Mouse (Mus musculus): Measurements from ENCODE around the gene 1700011L22Rik. TPM values are rescaled to one million over a fixed set of nuclear protein-coding genes. Genes with fewer than 3 reads are reported as not detected.

The 1700011L22Rik gene
- polyA plus RNA-seq, 1 experiment from 2014 or later: not detected

- no peak for ATAC-seq (ENCODE audit: insufficient number of reproducible peaks, insufficient read depth, low FRiP score, low read depth)
- H3K27ac ChIP-seq (ENCODE audit: low read length): no peak overlapping the region
- no peaks in the 10 kb centered on the region for H3K4me1 ChIP-seq (ENCODE audit: control insufficient read depth, insufficient read depth, low read length)
- no peaks in the 10 kb centered on the region for H3K27me3 ChIP-seq (ENCODE audit: control insufficient read depth, insufficient read depth, low read length)
- H3K4me3 ChIP-seq (ENCODE audit: low read depth, low read length): no peak overlapping the region
- 0 out of 2 replicates have a peak, but pooled peaks cover under 1% of the 10 kb centered on the region for H3K36me3 ChIP-seq (ENCODE audit: control insufficient read depth, insufficient read depth, low read length)
- no peak overlapping the region for H3K4me2 ChIP-seq (replicated peaks; ENCODE audit: low read depth, low read length)
- H3K9ac ChIP-seq (replicated peaks; ENCODE audit: low read depth, low read length): no peak overlapping the region
- WGBS: 88% methylated on average over 5 of the region's 5 CpGs
- H3K9me3 ChIP-seq (ENCODE audit: control insufficient read depth, low read depth, low read length): 0 out of 2 replicates have a peak, but pooled peaks cover 3% of the 10 kb centered on the region
Observed at GRCm38 (mm10) chr8:79261920-79262319, 13.6 kb upstream of the 1700011L22Rik start.

GRCm38 (mm10) chr8:79256076-79256705 lies 7.8 kb upstream of the 1700011L22Rik start:
- Histone ChIP-seq H3K4me1 (ENCODE audit: control insufficient read depth, insufficient read depth, low read length) (no peaks in the 10 kb centered on the region), H3K27ac (ENCODE audit: low read length) (no peak overlapping the region), H3K4me2 (replicated peaks; ENCODE audit: low read depth, low read length) (no peak overlapping the region), H3K9ac (replicated peaks; ENCODE audit: low read depth, low read length) (no peak overlapping the region), H3K9me3 (ENCODE audit: control insufficient read depth, low read depth, low read length) (no peaks in the 10 kb centered on the region), H3K27me3 (ENCODE audit: control insufficient read depth, insufficient read depth, low read length) (no peaks in the 10 kb centered on the region), H3K4me3 (ENCODE audit: low read depth, low read length) (no peak overlapping the region), H3K36me3 (ENCODE audit: control insufficient read depth, insufficient read depth, low read length) (no peaks in the 10 kb centered on the region)
- 62% methylated on average over 8 of the region's 8 CpGs for WGBS
- no peak for ATAC-seq (ENCODE audit: insufficient number of reproducible peaks, insufficient read depth, low FRiP score, low read depth)

GRCm38 (mm10) chr8:79253742-79254141 lies 5.4 kb upstream of the 1700011L22Rik start:
- ATAC-seq (ENCODE audit: insufficient number of reproducible peaks, insufficient read depth, low FRiP score, low read depth): no peak
- Histone ChIP-seq H3K4me3 (ENCODE audit: low read depth, low read length) (no peak overlapping the region), H3K9ac (replicated peaks; ENCODE audit: low read depth, low read length) (no peak overlapping the region), H3K9me3 (ENCODE audit: control insufficient read depth, low read depth, low read length) (no peaks in the 10 kb centered on the region), H3K4me1 (ENCODE audit: control insufficient read depth, insufficient read depth, low read length) (no peaks in the 10 kb centered on the region), H3K27me3 (ENCODE audit: control insufficient read depth, insufficient read depth, low read length) (no peaks in the 10 kb centered on the region), H3K36me3 (ENCODE audit: control insufficient read depth, insufficient read depth, low read length) (no peaks in the 10 kb centered on the region), H3K27ac (ENCODE audit: low read length) (no peak overlapping the region), H3K4me2 (replicated peaks; ENCODE audit: low read depth, low read length) (no peak overlapping the region)
- 90% methylated on average over 6 of the region's 6 CpGs for WGBS

GRCm38 (mm10) chr8:79243422-79243821 lies 4.9 kb downstream of the 1700011L22Rik start:
- WGBS: 67% methylated on average over 2 of the region's 2 CpGs
- H3K9me3 ChIP-seq (ENCODE audit: control insufficient read depth, low read depth, low read length): no peaks in the 10 kb centered on the region
- no peak overlapping the region for H3K27ac ChIP-seq (ENCODE audit: low read length)
- H3K27me3 ChIP-seq (ENCODE audit: control insufficient read depth, insufficient read depth, low read length): no peaks in the 10 kb centered on the region
- no peak overlapping the region for H3K4me2 ChIP-seq (replicated peaks; ENCODE audit: low read depth, low read length)
- no peak overlapping the region for H3K4me3 ChIP-seq (ENCODE audit: low read depth, low read length)
- no peak for ATAC-seq (ENCODE audit: insufficient number of reproducible peaks, insufficient read depth, low FRiP score, low read depth)
- H3K36me3 ChIP-seq (ENCODE audit: control insufficient read depth, insufficient read depth, low read length): no peaks in the 10 kb centered on the region
- H3K4me1 ChIP-seq (ENCODE audit: control insufficient read depth, insufficient read depth, low read length): no peaks in the 10 kb centered on the region
- H3K9ac ChIP-seq (replicated peaks; ENCODE audit: low read depth, low read length): no peak overlapping the region

GRCm38 (mm10) chr8:79239996-79240395 lies 8.4 kb downstream of the 1700011L22Rik start:
- Histone ChIP-seq H3K36me3 (ENCODE audit: control insufficient read depth, insufficient read depth, low read length) (no peaks in the 10 kb centered on the region), H3K4me3 (ENCODE audit: low read depth, low read length) (no peak overlapping the region), H3K9me3 (ENCODE audit: control insufficient read depth, low read depth, low read length) (no peaks in the 10 kb centered on the region), H3K4me2 (replicated peaks; ENCODE audit: low read depth, low read length) (no peak overlapping the region), H3K27ac (ENCODE audit: low read length) (no peak overlapping the region), H3K27me3 (ENCODE audit: control insufficient read depth, insufficient read depth, low read length) (no peaks in the 10 kb centered on the region), H3K4me1 (ENCODE audit: control insufficient read depth, insufficient read depth, low read length) (no peaks in the 10 kb centered on the region), H3K9ac (replicated peaks; ENCODE audit: low read depth, low read length) (no peak overlapping the region)
- WGBS: 78% methylated on average over 7 of the region's 7 CpGs
- ATAC-seq (ENCODE audit: insufficient number of reproducible peaks, insufficient read depth, low FRiP score, low read depth): no peak

- H3K27me3 ChIP-seq (ENCODE audit: control insufficient read depth, insufficient read depth, low read length): no peaks in the 10 kb centered on the region
- H3K27ac ChIP-seq (ENCODE audit: low read length): no peak overlapping the region
- H3K4me2 ChIP-seq (replicated peaks; ENCODE audit: low read depth, low read length): no peak overlapping the region
- WGBS: 63% methylated on average over 3 of the region's 3 CpGs
- H3K36me3 ChIP-seq (ENCODE audit: control insufficient read depth, insufficient read depth, low read length): no peaks in the 10 kb centered on the region
- H3K4me3 ChIP-seq (ENCODE audit: low read depth, low read length): no peak overlapping the region
- H3K9me3 ChIP-seq (ENCODE audit: control insufficient read depth, low read depth, low read length): no peaks in the 10 kb centered on the region
- no peaks in the 10 kb centered on the region for H3K4me1 ChIP-seq (ENCODE audit: control insufficient read depth, insufficient read depth, low read length)
- ATAC-seq (ENCODE audit: insufficient number of reproducible peaks, insufficient read depth, low FRiP score, low read depth): no peak
- no peak overlapping the region for H3K9ac ChIP-seq (replicated peaks; ENCODE audit: low read depth, low read length)
Observed at GRCm38 (mm10) chr8:79239320-79239719, 9.1 kb downstream of the 1700011L22Rik start.

GRCm38 (mm10) chr8:79229266-79229888 lies 19.0 kb downstream of the 1700011L22Rik start:
- no peak overlapping the region for H3K9ac ChIP-seq (replicated peaks; ENCODE audit: low read depth, low read length)
- no peak overlapping the region for H3K4me3 ChIP-seq (ENCODE audit: low read depth, low read length)
- ATAC-seq (ENCODE audit: insufficient number of reproducible peaks, insufficient read depth, low FRiP score, low read depth): no peak
- no peak overlapping the region for H3K27ac ChIP-seq (ENCODE audit: low read length)
- H3K9me3 ChIP-seq (ENCODE audit: control insufficient read depth, low read depth, low read length): no peaks in the 10 kb centered on the region
- H3K27me3 ChIP-seq (ENCODE audit: control insufficient read depth, insufficient read depth, low read length): no peaks in the 10 kb centered on the region
- H3K36me3 ChIP-seq (ENCODE audit: control insufficient read depth, insufficient read depth, low read length): no peaks in the 10 kb centered on the region
- 82% methylated on average over 8 of the region's 8 CpGs for whole genome bisulfite sequencing
- H3K4me2 ChIP-seq (replicated peaks; ENCODE audit: low read depth, low read length): no peak overlapping the region
- H3K4me1 ChIP-seq (ENCODE audit: control insufficient read depth, insufficient read depth, low read length): no peaks in the 10 kb centered on the region

- 82% methylated on average over 3 of the region's 3 CpGs for WGBS
- no peaks in the 10 kb centered on the region for H3K4me1 ChIP-seq (ENCODE audit: control insufficient read depth, insufficient read depth, low read length)
- H3K9me3 ChIP-seq (ENCODE audit: control insufficient read depth, low read depth, low read length): no peaks in the 10 kb centered on the region
- H3K27me3 ChIP-seq (ENCODE audit: control insufficient read depth, insufficient read depth, low read length): no peaks in the 10 kb centered on the region
- ATAC-seq (ENCODE audit: insufficient number of reproducible peaks, insufficient read depth, low FRiP score, low read depth): no peak
- no peak overlapping the region for H3K4me2 ChIP-seq (replicated peaks; ENCODE audit: low read depth, low read length)
- H3K27ac ChIP-seq (ENCODE audit: low read length): no peak overlapping the region
- no peaks in the 10 kb centered on the region for H3K36me3 ChIP-seq (ENCODE audit: control insufficient read depth, insufficient read depth, low read length)
- H3K4me3 ChIP-seq (ENCODE audit: low read depth, low read length): no peak overlapping the region
- no peak overlapping the region for H3K9ac ChIP-seq (replicated peaks; ENCODE audit: low read depth, low read length)
Observed at GRCm38 (mm10) chr8:79227916-79228315, 20.5 kb downstream of the 1700011L22Rik start.
